Mouse (Mus musculus): Measurements from ENCODE around the gene Fbxl2.

Gene Fbxl2

GRCm38 (mm10) chr9:114019012-114019762, 26.8 kb downstream of the Fbxl2 start:
- in situ Hi-C loops (cut with MboI) = no loop called here

- in situ Hi-C loops (cut with MboI) = no loop called here
Observed at GRCm38 (mm10) chr9:114016402-114016801, 29.6 kb downstream of the Fbxl2 start.

GRCm38 (mm10) chr9:114015724-114016123, 30.3 kb downstream of the Fbxl2 start:
- in situ Hi-C loops (cut with MboI) = no loop called here

GRCm38 (mm10) chr9:114014034-114014433, 32.0 kb downstream of the Fbxl2 start:
- in situ Hi-C loops (cut with MboI) = no loop called here

GRCm38 (mm10) chr9:114011203-114011602, 34.8 kb downstream of the Fbxl2 start:
- in situ Hi-C loops (cut with MboI) = no loop called here

- in situ Hi-C loops (cut with MboI) = no loop called here
Observed at GRCm38 (mm10) chr9:114009526-114009925, 36.5 kb downstream of the Fbxl2 start.

- in situ Hi-C loops (cut with MboI) = no loop called here
Observed at GRCm38 (mm10) chr9:114007850-114008350, 38.1 kb downstream of the Fbxl2 start.

- in situ Hi-C loops (cut with MboI) = no loop called here
Observed at GRCm38 (mm10) chr9:114006801-114007200, 39.2 kb downstream of the Fbxl2 start.

- in situ Hi-C loops (cut with MboI) = no loop called here
Observed at GRCm38 (mm10) chr9:113998311-113998710, 47.7 kb downstream of the Fbxl2 start.

GRCm38 (mm10) chr9:113992810-113993209, 53.2 kb downstream of the Fbxl2 start:
- in situ Hi-C loops (cut with MboI) = no loop called here

- in situ Hi-C loops (cut with MboI) = no loop called here
Observed at GRCm38 (mm10) chr9:113990547-113991248, 55.3 kb downstream of the Fbxl2 start.

GRCm38 (mm10) chr9:113984946-113985620, 60.9 kb downstream of the Fbxl2 start:
- in situ Hi-C loops (cut with MboI) = no loop called here

GRCm38 (mm10) chr9:113982883-113983670, 62.9 kb downstream of the Fbxl2 start:
- in situ Hi-C loops (cut with MboI) = no loop called here

GRCm38 (mm10) chr9:113982451-113982850, 63.5 kb downstream of the Fbxl2 start:
- in situ Hi-C loops (cut with MboI) = no loop called here

GRCm38 (mm10) chr9:113981099-113981880, 64.7 kb downstream of the Fbxl2 start:
- in situ Hi-C loops (cut with MboI) = no loop called here

GRCm38 (mm10) chr9:113979356-113979755, 66.6 kb downstream of the Fbxl2 start:
- in situ Hi-C loops (cut with MboI) = no loop called here

- in situ Hi-C loops (cut with MboI) = no loop called here
Observed at GRCm38 (mm10) chr9:113978656-113979055, 67.3 kb downstream of the Fbxl2 start.

- in situ Hi-C loops (cut with MboI) = no loop called here
Observed at GRCm38 (mm10) chr9:113977225-113977840, 68.7 kb downstream of the Fbxl2 start.

GRCm38 (mm10) chr9:113976264-113976663, 69.7 kb downstream of the Fbxl2 start:
- in situ Hi-C loops (cut with MboI) = no loop called here

GRCm38 (mm10) chr9:113975442-113975841, 70.5 kb downstream of the Fbxl2 start:
- in situ Hi-C loops (cut with MboI) = no loop called here
